Comparison of ENCODE assay signal across 16 mouse cellular contexts in genomic region chr16:52189103-52189502, GRCm38 (mm10).
DNase-seq lines count a peak whose midpoint lies in the region; ATAC-seq and TF ChIP-seq lines count a peak whose summit lies in the region.
"Had no signal": no experiment of that assay in that cellular context is flagged by ENCODE, and none has a peak within 500 bp of the region (broad histone marks: within the 10 kb centered on the region; RNA-seq: fewer than 3 reads in every experiment).

No protein-coding gene starts in this region.

- TF ChIP-seq CTCF in kidney, postnatal 0 days (IDR thresholded peaks at IDR 0.05; ENCODE audit: low read depth): peak; percentile 67
- TF ChIP-seq CTCF in MEL (IDR thresholded peaks at IDR 0.05 in 2 of 3, conservative IDR thresholded peaks at IDR 0.05 in 1 of 3; ENCODE audit: control insufficient read depth in 1 of 3, insufficient read depth in 1 of 3, low read depth in 2 of 3, low read length in 3 of 3, poor library complexity in 1 of 3, severe bottlenecking in 1 of 3): peak in 2 of 3 experiments; percentile 30 to 38; a peak in 3 of 6 replicates

- ATAC-seq in kidney, postnatal 0 days (replicated peaks; ENCODE audit: low FRiP score, low read depth): no peak
- no peak for ATAC-seq in kidney, embryonic 16.5 days (ENCODE audit: low FRiP score, low TSS enrichment)
- peak; percentile 53; the same call in 1 of the 2 replicates for ATAC-seq in forebrain, embryonic 12.5 days (ENCODE audit: low FRiP score)
- ATAC-seq in midbrain, embryonic 16.5 days: peak; percentile 50; the same call in 1 of the 2 replicates

- no peak overlapping the region for H3K4me2 ChIP-seq in kidney, postnatal 0 days (ENCODE audit: low read length)
- no peak overlapping the region for H3K4me2 ChIP-seq in kidney, embryonic 16.5 days (replicated peaks; ENCODE audit: low read depth, low read length)
- no peak overlapping the region for H3K4me2 ChIP-seq in forebrain, embryonic 12.5 days
- no peak overlapping the region for H3K4me2 ChIP-seq in midbrain, embryonic 16.5 days (ENCODE audit: low read length)
- H3K4me2 ChIP-seq: heart, embryonic 13.5 days; limb, embryonic 15.5 days; midbrain, embryonic 12.5 days had no signal

- no peak overlapping the region for H3K4me3 ChIP-seq in kidney, postnatal 0 days (replicated peaks; ENCODE audit: low read depth, low read length)
- no peak overlapping the region for H3K4me3 ChIP-seq in kidney, embryonic 16.5 days (ENCODE audit: low read length)
- no peak overlapping the region for H3K4me3 ChIP-seq in MEL (ENCODE audit: control insufficient read depth in 1 of 2, insufficient read depth in 1 of 2, low read depth in 2 of 2, low read length in 2 of 2)
- no peak overlapping the region for H3K4me3 ChIP-seq in forebrain, embryonic 12.5 days (replicated peaks)
- H3K4me3 ChIP-seq in midbrain, embryonic 16.5 days (ENCODE audit: low read depth, low read length): no peak overlapping the region
- H3K4me3 ChIP-seq: heart, embryonic 13.5 days; limb, embryonic 15.5 days; midbrain, embryonic 12.5 days had no signal

- H3K36me3 ChIP-seq in kidney, postnatal 0 days (ENCODE audit: insufficient read depth, low read length): peaks cover 42% of the 10 kb centered on the region
- H3K36me3 ChIP-seq in kidney, embryonic 16.5 days (ENCODE audit: insufficient read depth, low read length): peaks cover 53% of the 10 kb centered on the region
- H3K36me3 ChIP-seq in MEL (ENCODE audit: control insufficient read depth in 1 of 2, insufficient read depth in 2 of 2, low read length in 2 of 2): no peaks in the 10 kb centered on the region; a peak in 1 of 4 replicates
- H3K36me3 ChIP-seq in forebrain, embryonic 12.5 days (replicated peaks): peaks cover 50% of the 10 kb centered on the region
- peaks cover 7% of the 10 kb centered on the region; the same call in 1 of the 2 replicates for H3K36me3 ChIP-seq in midbrain, embryonic 16.5 days (ENCODE audit: control insufficient read depth, insufficient read depth, low read length)

- 50% methylated on average over 1 of the region's 2 CpGs for WGBS in kidney, postnatal 0 days
- 42% methylated on average over 1 of the region's 2 CpGs for WGBS in kidney, embryonic 16.5 days
- WGBS in forebrain, embryonic 12.5 days: 67% methylated on average over 1 of the region's 2 CpGs
- 64% methylated on average over 1 of the region's 2 CpGs for WGBS in midbrain, embryonic 16.5 days

- no peak overlapping the region for H3K9ac ChIP-seq in kidney, postnatal 0 days (ENCODE audit: low read depth, low read length)
- no peak overlapping the region for H3K9ac ChIP-seq in kidney, embryonic 16.5 days (replicated peaks; ENCODE audit: low read length)
- H3K9ac ChIP-seq in MEL (ENCODE audit: control insufficient read depth, low read depth, low read length, poor library complexity, severe bottlenecking): no peak overlapping the region
- no peak overlapping the region for H3K9ac ChIP-seq in forebrain, embryonic 12.5 days
- no peak overlapping the region for H3K9ac ChIP-seq in midbrain, embryonic 16.5 days (ENCODE audit: low read depth, low read length)
- H3K9ac ChIP-seq: heart, embryonic 13.5 days; limb, embryonic 15.5 days; midbrain, embryonic 12.5 days had no signal

- H3K27me3 ChIP-seq in kidney, postnatal 0 days (ENCODE audit: insufficient read depth, low read length): no peaks in the 10 kb centered on the region
- H3K27me3 ChIP-seq in kidney, embryonic 16.5 days (ENCODE audit: insufficient read depth, low read length): no peaks in the 10 kb centered on the region
- no peaks in the 10 kb centered on the region for H3K27me3 ChIP-seq in MEL (ENCODE audit: control insufficient read depth in 1 of 2, insufficient read depth in 2 of 2, low read length in 2 of 2)
- no peaks in the 10 kb centered on the region for H3K27me3 ChIP-seq in forebrain, embryonic 12.5 days
- H3K27me3 ChIP-seq in midbrain, embryonic 16.5 days (ENCODE audit: control insufficient read depth, insufficient read depth, low read depth, low read length): no peaks in the 10 kb centered on the region
- H3K27me3 ChIP-seq: heart, embryonic 13.5 days; limb, embryonic 15.5 days; midbrain, embryonic 12.5 days had no signal

- H3K27ac ChIP-seq in kidney, postnatal 0 days: no peak overlapping the region
- no peak overlapping the region for H3K27ac ChIP-seq in kidney, embryonic 16.5 days (ENCODE audit: low read length)
- H3K27ac ChIP-seq in MEL (ENCODE audit: control insufficient read depth, low read depth, low read length): no peak overlapping the region
- H3K27ac ChIP-seq in forebrain, embryonic 12.5 days: no peak overlapping the region
- no peak overlapping the region for H3K27ac ChIP-seq in midbrain, embryonic 16.5 days (ENCODE audit: low read length)
- H3K27ac ChIP-seq: heart, embryonic 13.5 days; limb, embryonic 15.5 days; midbrain, embryonic 12.5 days had no signal

- peak; percentile 53 for TF ChIP-seq RAD21 in MEL (IDR thresholded peaks at IDR 0.05; ENCODE audit: low read depth, low read length)

- no peaks in the 10 kb centered on the region for H3K79me2 ChIP-seq in MEL (ENCODE audit: control insufficient read depth, insufficient read depth, low read length, poor library complexity)

- TF ChIP-seq POLR2A in MEL (IDR thresholded peaks at IDR 0.05; ENCODE audit: control insufficient read depth in 1 of 2, insufficient read depth in 1 of 2, low read depth in 1 of 2, low read length in 2 of 2, poor library complexity in 1 of 2): no peak

- no peak for TF ChIP-seq EP300 in MEL (IDR thresholded peaks at IDR 0.05; ENCODE audit: low read depth in 1 of 2, low read length in 2 of 2)

- peak; percentile 8 for DNase-seq in kidney, postnatal 0 days (ENCODE audit: low spot score)
- peak; percentile 6 for DNase-seq in MEL (ENCODE audit: low read depth, low spot score)
- no peak for DNase-seq in ovary, postnatal 10 days (ENCODE audit: low spot score)
- no peak for DNase-seq in adrenal gland, adult (ENCODE audit: inconsistent age in 2 of 2, low spot score in 1 of 2)
- DNase-seq: cerebellum, adult 2 months; embryo, embryonic 11 days; kidney, postnatal 25 days; lung, postnatal 14 days; right cerebral cortex, postnatal 14 days; thymus, postnatal 4 days had no signal

- no peaks in the 10 kb centered on the region for H3K9me3 ChIP-seq in kidney, postnatal 0 days (replicated peaks; ENCODE audit: low read length)
- H3K9me3 ChIP-seq in kidney, embryonic 16.5 days (ENCODE audit: low read length): no peaks in the 10 kb centered on the region
- no peaks in the 10 kb centered on the region for H3K9me3 ChIP-seq in MEL (replicated peaks; ENCODE audit: insufficient read depth, low read length)
- no peaks in the 10 kb centered on the region for H3K9me3 ChIP-seq in forebrain, embryonic 12.5 days
- no peaks in the 10 kb centered on the region for H3K9me3 ChIP-seq in midbrain, embryonic 16.5 days (replicated peaks; ENCODE audit: control insufficient read depth, low read length, poor library complexity, severe bottlenecking)
- H3K9me3 ChIP-seq: heart, embryonic 13.5 days; limb, embryonic 15.5 days; midbrain, embryonic 12.5 days had no signal

- no peaks in the 10 kb centered on the region for H3K4me1 ChIP-seq in kidney, postnatal 0 days (replicated peaks; ENCODE audit: insufficient read depth, low read length)
- no peaks in the 10 kb centered on the region; the same call in 1 of the 2 replicates for H3K4me1 ChIP-seq in kidney, embryonic 16.5 days (ENCODE audit: insufficient read depth, low read length)
- H3K4me1 ChIP-seq in MEL (ENCODE audit: control insufficient read depth in 1 of 2, insufficient read depth in 2 of 2, low read length in 2 of 2): no peaks in the 10 kb centered on the region
- H3K4me1 ChIP-seq in forebrain, embryonic 12.5 days: no peaks in the 10 kb centered on the region
- no peaks in the 10 kb centered on the region; the same call in 1 of the 2 replicates for H3K4me1 ChIP-seq in midbrain, embryonic 16.5 days (ENCODE audit: control insufficient read depth, insufficient read depth, low read length)
- H3K4me1 ChIP-seq: limb, embryonic 15.5 days; midbrain, embryonic 12.5 days had no signal

TF ChIP-seq in MEL, 35 proteins besides CTCF, POLR2A, EP300 and RAD21:
- TF ChIP-seq RCOR1 (IDR thresholded peaks at IDR 0.05; ENCODE audit: low read depth, low read length) (no peak), SMC3 (IDR thresholded peaks at IDR 0.05; ENCODE audit: low read depth, low read length) (peak; percentile 62), MAZ (IDR thresholded peaks at IDR 0.05; ENCODE audit: low read depth, low read length) (no peak), GABPA (IDR thresholded peaks at IDR 0.05; ENCODE audit: low read depth, low read length) (no peak), MYC (IDR thresholded peaks at IDR 0.05; ENCODE audit: low read depth, low read length) (no peak), ZNF384 (IDR thresholded peaks at IDR 0.05; ENCODE audit: low read depth, low read length) (peak; percentile 54), ZC3H11A (IDR thresholded peaks at IDR 0.05; ENCODE audit: low read depth, low read length) (peak; percentile 66)

Comparison
In these comparisons a context has a peak if more than half of its experiments do, and no peak if none do; other contexts are left out.
1. ATAC-seq: peak in forebrain, embryonic 12.5 days (single experiment) and midbrain, embryonic 16.5 days (single experiment); none in kidney, postnatal 0 days (single experiment) and kidney, embryonic 16.5 days (single experiment).
2. DNase-seq: peak in kidney, postnatal 0 days (single experiment) and MEL (single experiment); none in ovary, postnatal 10 days (single experiment) and adrenal gland, adult (0 of 2).